Mouse (Mus musculus): ENCODE results near the gene Pde3a.

DNA sequence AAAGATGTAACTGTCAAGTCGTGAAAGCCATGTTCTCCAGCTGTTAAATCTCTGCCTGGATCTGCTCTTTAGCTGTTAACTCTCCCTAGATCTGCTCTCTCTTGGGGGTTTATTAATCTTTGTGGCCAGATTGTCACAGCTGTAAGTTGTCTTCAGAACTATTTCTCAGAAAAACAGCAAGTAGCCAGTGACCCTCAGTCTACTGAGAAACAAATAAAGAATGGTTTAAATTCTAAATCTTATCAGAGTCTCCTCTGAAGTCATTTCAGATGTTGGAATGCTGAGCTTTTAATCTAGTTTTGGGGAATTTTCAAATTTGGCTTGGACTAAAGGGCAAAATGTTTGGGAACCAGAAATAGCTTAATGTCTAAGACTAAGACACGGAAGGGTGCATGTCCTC, 92.3 kb downstream of the Pde3a start:
- TF ChIP-seq CTCF (IDR thresholded peaks at IDR 0.05; ENCODE audit: borderline replicate concordance, extremely low read depth, insufficient read depth, insufficient read length), result no peak
- TF ChIP-seq POLR2A (IDR thresholded peaks at IDR 0.05; ENCODE audit: borderline replicate concordance, extremely low read depth, insufficient read depth, insufficient read length, poor library complexity, severe bottlenecking), result no peak
